In the genomic region with DNA sequence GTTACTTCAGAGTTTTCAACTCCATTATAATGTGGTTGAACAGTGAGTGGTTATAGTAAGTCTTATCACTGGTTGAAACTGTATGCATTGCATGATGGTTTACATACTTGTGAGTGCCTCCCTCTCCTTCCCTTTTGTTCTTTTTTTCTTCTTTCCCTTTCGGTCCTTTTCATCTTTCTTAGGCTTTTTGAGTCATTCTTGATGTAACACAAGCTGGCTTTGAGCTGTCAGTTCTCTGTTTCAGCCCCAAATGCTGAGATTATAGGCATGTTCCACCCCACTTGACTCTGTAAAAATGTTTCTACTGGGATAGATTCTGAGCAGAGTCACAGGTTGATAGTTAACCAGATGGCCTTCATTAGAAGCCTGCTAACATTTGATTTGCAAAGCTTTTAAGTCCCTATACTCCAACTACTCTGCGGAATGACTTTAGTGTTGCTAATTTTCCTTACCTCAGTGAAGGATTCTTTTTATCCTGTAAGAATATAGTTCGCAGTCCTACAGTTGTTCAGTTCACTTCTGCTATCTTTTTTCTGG, we compare ENCODE assay signal across 19 mouse cellular contexts. TPM values are rescaled to one million over a fixed set of nuclear protein-coding genes. Genes with fewer than 3 reads are reported as not detected.
"Had no signal": no experiment of that assay in that cellular context is flagged by ENCODE, and none has a peak within 500 bp of the region (broad histone marks: within the 10 kb centered on the region; RNA-seq: fewer than 3 reads in every experiment).

No protein-coding gene starts in this region.

- ATAC-seq: intestine, postnatal 0 days; lung, postnatal 0 days had no signal

- H3K4me2 ChIP-seq: limb, embryonic 12.5 days; liver, embryonic 15.5 days; neural tube, embryonic 13.5 days; stomach, embryonic 15.5 days had no signal

- H3K9me3 ChIP-seq: limb, embryonic 12.5 days; liver, embryonic 15.5 days; midbrain, embryonic 10.5 days; neural tube, embryonic 13.5 days; stomach, embryonic 15.5 days had no signal

- H3K4me3 ChIP-seq: layer of hippocampus, adult 2 months; limb, embryonic 12.5 days; liver, embryonic 15.5 days; midbrain, embryonic 10.5 days; neural tube, embryonic 13.5 days; stomach, embryonic 15.5 days had no signal

- H3K9ac ChIP-seq: limb, embryonic 12.5 days; liver, embryonic 15.5 days; neural tube, embryonic 13.5 days; stomach, embryonic 15.5 days had no signal

- H3K27ac ChIP-seq: layer of hippocampus, adult 2 months; limb, embryonic 12.5 days; liver, embryonic 15.5 days; midbrain, embryonic 10.5 days; neural tube, embryonic 13.5 days; stomach, embryonic 15.5 days had no signal

- H3K27me3 ChIP-seq: limb, embryonic 12.5 days; liver, embryonic 15.5 days; neural tube, embryonic 13.5 days; stomach, embryonic 15.5 days had no signal

- DNase-seq: liver; lung, adult 2 months; lung, postnatal 4 days; midbrain, embryonic 14.5 days; retina, postnatal 1 day; right cerebral cortex, postnatal 14 days; thymus, adult 2 months; thymus, postnatal 25 days had no signal

- H3K4me1 ChIP-seq: limb, embryonic 12.5 days; midbrain, embryonic 10.5 days; neural tube, embryonic 13.5 days; stomach, embryonic 15.5 days had no signal

RNA-seq across cellular contexts. Expression of a gene that starts 16.4 kb away (rescaled TPM):
- total RNA-seq: megakaryocyte, adult 5-6 weeks; monocyte, adult 5-6 weeks had no signal
- polyA plus RNA-seq: spleen, adult 2 months; thymus, adult 2 months had no signal
